Mouse (Mus musculus) hindbrain, embryonic 11.5 days (tissue): ENCODE measurements around the gene Cabin1. TPM values are rescaled to one million over a fixed set of nuclear protein-coding genes. Genes with fewer than 3 reads are reported as not detected.

Experiments used
- ATAC-seq: fragments of 200-750 bp; cut with Nextera tagmentation; 2 replicates; pipeline ENCODE4 v1.8.0; 2017; ENCODE audit warnings: mild to moderate bottlenecking, moderate TSS enrichment, moderate library complexity; ENCODE audit not compliant: low FRiP score
- DNase-seq: peaks from one replicate; pipeline ENCODE4 v3.0.0-alpha.2; 2015; ENCODE audit warnings: low spot score
- H3K27ac ChIP-seq: fragments of 300-500 bp; sonication (generic); 2 replicates; pipeline ENCODE4 v1.5.1; 2014; ENCODE audit warnings: mild to moderate bottlenecking, low read depth, low read length
- H3K27me3 ChIP-seq: fragments of 300-500 bp; sonication (generic); 2 replicates; pipeline ENCODE4 v1.6.1; 2014; ENCODE audit warnings: mild to moderate bottlenecking, low read length, moderate library complexity, mixed read lengths; ENCODE audit not compliant: control insufficient read depth, insufficient read depth
- H3K36me3 ChIP-seq: fragments of 300-500 bp; sonication (generic); 2 replicates; pipeline ENCODE4 v1.6.1; 2014; ENCODE audit warnings: mild to moderate bottlenecking, low read length, moderate library complexity, mixed read lengths; ENCODE audit not compliant: control insufficient read depth, insufficient read depth
- H3K4me1 ChIP-seq: fragments of 300-500 bp; sonication (generic); replicated peaks from 2 replicates; pipeline ENCODE4 v1.6.1; 2014; ENCODE audit warnings: low read length, mixed read lengths; ENCODE audit not compliant: control insufficient read depth, insufficient read depth
- H3K4me2 ChIP-seq: fragments of 300-500 bp; sonication (generic); replicated peaks from 2 replicates; pipeline ENCODE4 v1.6.1; 2014; ENCODE audit warnings: mild to moderate bottlenecking, low read depth, low read length
- H3K4me3 ChIP-seq: fragments of 300-500 bp; sonication (generic); 2 replicates; pipeline ENCODE4 v1.5.1; 2014; ENCODE audit warnings: low read depth, low read length
- H3K9ac ChIP-seq: fragments of 300-500 bp; sonication (generic); 2 replicates; pipeline ENCODE4 v1.6.1; 2014; ENCODE audit warnings: low read depth, low read length
- H3K9me3 ChIP-seq: fragments of 300-500 bp; sonication (generic); 2 replicates; pipeline ENCODE4 v1.6.1; 2016; ENCODE audit warnings: low read length; ENCODE audit not compliant: control insufficient read depth
- WGBS: fragments of 180-500 bp; shearing (Covaris S2); extraction: QIAGEN DNeasy Blood & Tissue Kit; methylation state at CpG from one replicate; pipeline ENCODE4 v1.1.7; 2014; 5-methylcytosine and 5-hydroxymethylcytosine counted together
- polyA plus RNA-seq: library from polyadenylated mRNA; unstranded; fragments of >200 nt; fragmentation: Nextera tagmentation; extraction: Ambion mirVana; gene quantifications from 2 replicates; pipeline ENCODE4 v1.2.1, GENCODE M21; 2014

The Cabin1 gene
- polyA plus RNA-seq, 1 experiment from 2014 or later = 40.9 TPM

DNA sequence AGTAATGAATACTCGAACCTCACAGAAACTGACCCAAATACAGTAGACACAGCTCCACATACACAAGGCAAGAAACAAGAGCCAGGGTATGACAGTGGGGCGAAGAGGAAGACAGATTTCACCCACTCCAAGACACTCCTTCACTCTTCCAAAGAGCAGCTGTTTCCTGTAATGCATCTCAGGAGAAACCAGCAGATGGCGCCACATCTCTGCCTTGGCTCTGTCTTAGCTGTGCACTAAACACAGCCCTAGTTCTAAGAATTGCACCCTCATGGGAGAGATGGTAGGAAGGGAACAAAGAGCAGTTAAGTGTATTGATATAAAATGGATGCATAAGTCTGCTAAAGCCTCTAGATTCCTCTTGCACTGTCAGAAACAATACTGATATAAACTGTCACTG, 20.1 kb downstream of the Cabin1 start:
- H3K4me2 ChIP-seq = no peak overlapping the region
- WGBS = 44% methylated on average over 3 of the region's 3 CpGs
- no peak overlapping the region for H3K4me3 ChIP-seq
- H3K36me3 ChIP-seq = no peaks in the 10 kb centered on the region; the same call in 1 of the 2 replicates
- no peaks in the 10 kb centered on the region for H3K9me3 ChIP-seq
- no peaks in the 10 kb centered on the region for H3K4me1 ChIP-seq
- H3K27me3 ChIP-seq = no peaks in the 10 kb centered on the region
- no peak overlapping the region for H3K27ac ChIP-seq
- ATAC-seq (peak; percentile 78; the same call in 1 of the 2 replicates), DNase-seq (peak; percentile 85)
- no peak overlapping the region for H3K9ac ChIP-seq

DNA sequence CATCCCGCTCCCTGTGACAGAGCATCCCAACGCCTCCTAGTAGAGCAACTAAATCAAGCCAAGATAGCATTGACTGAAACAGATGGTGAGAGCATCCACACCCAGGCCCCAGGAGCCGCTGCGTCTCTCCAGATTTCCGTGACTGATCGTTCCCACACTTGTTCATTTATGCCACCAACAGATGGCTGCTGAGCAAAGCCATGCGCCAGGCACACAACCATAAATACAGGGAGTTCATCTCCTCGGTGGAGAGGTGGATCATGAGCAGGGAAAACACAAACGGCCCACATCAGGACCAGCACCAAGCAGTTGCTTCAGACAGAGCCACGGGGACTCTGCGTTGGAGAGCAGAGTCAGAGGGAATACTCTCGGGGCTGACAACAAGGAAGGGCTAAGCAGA, 20.8 kb downstream of the Cabin1 start:
- DNase-seq (no peak), ATAC-seq (no peak)
- no peaks in the 10 kb centered on the region; the same call in 1 of the 2 replicates for H3K36me3 ChIP-seq
- 91% methylated on average over 12 of the region's 12 CpGs for WGBS
- H3K9me3 ChIP-seq = no peaks in the 10 kb centered on the region
- no peak overlapping the region for H3K27ac ChIP-seq
- no peak overlapping the region for H3K4me2 ChIP-seq
- no peaks in the 10 kb centered on the region for H3K27me3 ChIP-seq
- H3K9ac ChIP-seq = no peak overlapping the region
- no peak overlapping the region for H3K4me3 ChIP-seq
- H3K4me1 ChIP-seq = no peaks in the 10 kb centered on the region

DNA sequence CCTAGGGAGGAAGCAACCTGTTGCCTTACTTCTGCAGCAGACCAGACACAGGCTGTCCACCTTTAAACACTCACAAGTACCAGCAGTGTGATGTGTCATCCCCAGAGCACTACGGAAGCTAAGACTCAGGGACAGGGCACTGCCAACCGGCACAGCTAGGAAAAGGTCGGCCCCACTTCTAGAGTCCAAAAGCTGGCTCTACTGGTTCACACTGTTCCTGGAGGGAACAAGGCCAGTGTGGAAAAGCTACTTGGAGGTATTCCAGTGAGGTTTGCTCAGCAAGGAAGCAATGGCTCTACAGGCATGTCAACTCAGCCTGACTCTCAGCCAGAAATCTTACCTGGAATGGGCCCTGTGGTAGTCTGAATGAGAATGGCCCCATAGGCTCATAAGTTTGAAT, 23.3 kb downstream of the Cabin1 start:
- H3K36me3 ChIP-seq = no peaks in the 10 kb centered on the region; the same call in 1 of the 2 replicates
- H3K9me3 ChIP-seq = no peaks in the 10 kb centered on the region
- WGBS = 95% methylated on average over 3 of the region's 3 CpGs
- ATAC-seq (no peak), DNase-seq (no peak)
- no peak overlapping the region for H3K4me2 ChIP-seq
- H3K4me3 ChIP-seq = no peak overlapping the region
- no peak overlapping the region for H3K27ac ChIP-seq
- no peaks in the 10 kb centered on the region for H3K4me1 ChIP-seq
- H3K27me3 ChIP-seq = no peaks in the 10 kb centered on the region
- H3K9ac ChIP-seq = no peak overlapping the region

DNA sequence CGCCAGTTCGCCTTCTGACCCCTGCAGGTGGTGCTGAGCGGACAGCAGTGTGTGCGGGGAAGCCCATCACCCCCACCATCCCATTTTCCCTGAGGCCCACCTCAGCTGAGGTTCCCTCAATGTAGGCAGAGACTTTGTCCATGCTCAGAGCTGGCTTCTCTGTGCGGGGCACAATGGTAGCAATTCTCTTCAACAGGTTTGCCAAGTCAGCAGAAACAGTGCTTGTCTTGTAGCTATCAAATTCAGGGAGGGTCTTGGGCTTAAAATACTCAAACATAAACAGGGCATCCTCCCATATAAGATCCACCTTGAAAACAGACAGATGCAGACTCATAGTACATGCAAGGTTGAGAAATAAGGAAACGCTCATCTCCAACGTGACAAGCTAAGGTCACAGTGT, 38.7 kb downstream of the Cabin1 start:
- Histone ChIP-seq H3K9ac (no peak overlapping the region), H3K4me3 (no peak overlapping the region), H3K4me2 (no peak overlapping the region), H3K4me1 (no peaks in the 10 kb centered on the region), H3K27me3 (no peaks in the 10 kb centered on the region), H3K36me3 (peaks cover 12% of the 10 kb centered on the region; the same call in 1 of the 2 replicates), H3K27ac (no peak overlapping the region), H3K9me3 (no peaks in the 10 kb centered on the region)
- ATAC-seq (no peak), DNase-seq (no peak)
- WGBS = 90% methylated on average over 7 of the region's 7 CpGs

DNA sequence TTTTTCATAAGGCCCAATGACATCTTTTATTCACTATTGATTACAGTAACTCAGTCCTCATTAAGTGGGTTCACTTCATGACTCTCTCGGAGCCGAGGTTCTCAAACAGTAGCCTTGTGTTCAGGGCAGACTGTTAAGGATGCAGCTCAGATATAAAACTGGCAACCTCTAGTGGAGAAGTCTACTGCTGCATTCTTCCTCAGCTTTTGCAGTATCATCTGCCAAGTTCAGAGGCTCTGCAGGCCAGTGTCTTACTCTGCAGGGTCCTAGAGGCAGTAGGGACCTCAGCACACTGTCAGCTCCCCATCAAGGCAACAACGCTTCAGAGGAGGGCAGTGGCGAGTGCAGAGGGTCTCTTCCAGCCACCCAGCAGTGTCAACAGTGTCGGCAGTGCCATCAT, 43.9 kb downstream of the Cabin1 start:
- no peak overlapping the region for H3K4me2 ChIP-seq
- no peaks in the 10 kb centered on the region for H3K27me3 ChIP-seq
- H3K9ac ChIP-seq = no peak overlapping the region
- no peaks in the 10 kb centered on the region for H3K9me3 ChIP-seq
- no peak overlapping the region for H3K4me3 ChIP-seq
- H3K36me3 ChIP-seq = peaks cover 9% of the 10 kb centered on the region; the same call in 1 of the 2 replicates
- 86% methylated on average over 5 of the region's 5 CpGs for WGBS
- no peak for DNase-seq
- ATAC-seq = no peak
- H3K27ac ChIP-seq = no peak overlapping the region
- H3K4me1 ChIP-seq = no peaks in the 10 kb centered on the region

DNA sequence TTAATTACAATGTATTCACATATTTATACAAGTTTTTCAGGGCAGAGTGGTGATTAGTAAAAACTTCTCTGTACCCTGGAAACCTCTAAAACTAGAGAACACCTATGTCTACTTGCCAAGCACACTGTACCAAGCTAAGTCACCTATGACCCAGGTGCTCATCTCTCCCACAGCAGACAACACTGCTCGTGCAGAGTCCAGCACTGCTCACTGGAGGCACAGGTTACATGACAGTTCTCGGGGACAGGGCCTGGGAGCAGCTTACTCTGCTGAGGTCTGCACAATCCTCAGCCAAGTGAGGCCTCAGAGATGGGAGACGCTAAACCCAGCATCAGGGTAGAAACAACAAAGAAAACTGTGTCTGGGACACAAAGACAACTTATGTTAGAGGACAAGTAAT, 49.3 kb downstream of the Cabin1 start:
- H3K27ac ChIP-seq = no peak overlapping the region
- no peak overlapping the region for H3K9ac ChIP-seq
- H3K4me1 ChIP-seq = no peaks in the 10 kb centered on the region
- H3K4me3 ChIP-seq = no peak overlapping the region
- no peak overlapping the region for H3K4me2 ChIP-seq
- ATAC-seq (no peak), DNase-seq (no peak)
- no peaks in the 10 kb centered on the region for H3K27me3 ChIP-seq
- no peaks in the 10 kb centered on the region for H3K36me3 ChIP-seq
- H3K9me3 ChIP-seq = no peaks in the 10 kb centered on the region
- WGBS = 87% methylated on average over 3 of the region's 3 CpGs

DNA sequence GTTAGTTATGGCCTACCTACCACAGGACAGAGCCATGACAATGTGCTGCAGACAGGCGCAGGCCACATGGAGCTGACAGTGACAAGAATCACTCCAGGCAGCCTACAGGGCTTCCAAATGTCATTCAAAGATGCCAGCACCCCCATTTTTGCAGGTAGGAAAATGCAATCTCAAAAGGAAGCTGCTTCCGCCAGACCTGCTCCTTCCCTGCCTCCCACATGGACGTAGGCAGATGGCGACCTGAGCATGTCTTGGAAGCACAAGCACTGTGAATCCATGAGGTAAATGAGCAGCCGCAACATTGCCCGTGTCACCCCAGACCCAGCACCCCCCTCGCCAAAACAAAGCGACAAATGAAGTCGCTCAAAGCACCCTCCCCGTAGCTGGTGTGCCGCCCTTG, 51.1 kb downstream of the Cabin1 start:
- Histone ChIP-seq H3K9me3 (no peaks in the 10 kb centered on the region), H3K4me1 (no peaks in the 10 kb centered on the region), H3K4me2 (no peak overlapping the region), H3K27me3 (no peaks in the 10 kb centered on the region), H3K36me3 (no peaks in the 10 kb centered on the region), H3K4me3 (no peak overlapping the region), H3K27ac (no peak overlapping the region), H3K9ac (no peak overlapping the region)
- no peak for ATAC-seq
- no peak for DNase-seq
- 93% methylated on average over 11 of the region's 11 CpGs for WGBS

DNA sequence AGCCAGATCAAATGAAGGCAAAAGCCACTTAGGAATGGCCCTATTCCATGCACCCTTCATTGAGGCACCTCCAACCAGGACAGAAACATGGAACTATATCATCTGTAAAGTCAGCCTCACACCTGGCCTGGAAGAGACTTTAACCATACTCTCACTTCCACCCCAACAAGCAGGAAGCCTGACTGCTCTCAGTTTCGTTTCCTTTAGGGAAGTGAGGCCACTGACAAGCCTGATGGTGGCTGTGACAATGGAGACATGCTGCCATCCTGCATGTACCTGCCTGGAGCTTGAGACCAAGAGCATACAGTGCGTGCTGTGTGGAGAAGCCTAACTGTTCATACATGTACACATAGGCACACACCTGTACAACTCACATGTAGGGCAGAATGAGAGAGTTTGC, 53.9 kb downstream of the Cabin1 start:
- H3K4me1 ChIP-seq = no peaks in the 10 kb centered on the region
- H3K36me3 ChIP-seq = no peaks in the 10 kb centered on the region
- H3K27ac ChIP-seq = no peak overlapping the region
- DNase-seq (no peak), ATAC-seq (no peak)
- no peak overlapping the region for H3K4me3 ChIP-seq
- H3K9ac ChIP-seq = no peak overlapping the region
- 94% methylated on average over 2 of the region's 2 CpGs for WGBS
- no peaks in the 10 kb centered on the region for H3K27me3 ChIP-seq
- H3K4me2 ChIP-seq = no peak overlapping the region
- H3K9me3 ChIP-seq = no peaks in the 10 kb centered on the region

DNA sequence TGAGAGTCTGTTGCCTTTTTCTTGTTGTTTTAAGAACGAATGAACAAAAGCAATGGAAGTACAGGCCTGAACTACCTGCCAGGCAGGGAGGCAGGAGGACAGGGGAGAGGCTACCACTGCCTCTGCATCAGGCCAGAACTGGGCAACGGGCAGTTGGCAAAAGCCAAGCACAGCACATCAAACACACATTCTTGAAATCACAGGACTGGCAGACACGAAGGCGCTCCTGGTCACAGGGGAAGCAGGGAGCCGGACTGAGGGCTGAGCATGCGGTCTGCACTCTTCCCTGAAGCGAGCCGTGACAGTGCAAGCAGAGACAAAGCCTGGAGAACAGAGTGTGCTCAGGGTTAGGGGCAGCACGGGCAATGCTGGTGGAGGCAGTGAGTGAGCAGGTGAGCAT, 54.9 kb downstream of the Cabin1 start:
- 91% methylated on average over 9 of the region's 9 CpGs for WGBS
- ATAC-seq (no peak), DNase-seq (no peak)
- Histone ChIP-seq H3K27ac (no peak overlapping the region), H3K4me2 (no peak overlapping the region), H3K27me3 (no peaks in the 10 kb centered on the region), H3K4me3 (no peak overlapping the region), H3K9ac (no peak overlapping the region), H3K4me1 (no peaks in the 10 kb centered on the region), H3K36me3 (no peaks in the 10 kb centered on the region), H3K9me3 (no peaks in the 10 kb centered on the region)
